Mouse (Mus musculus): Measurements from ENCODE around the gene Tmem222. TPM values are rescaled to one million over a fixed set of nuclear protein-coding genes. Genes with fewer than 3 reads are reported as not detected.

Tmem222 gene
- polyA plus RNA-seq, 1 experiment from 2014 or later = 118 TPM

GRCm38 (mm10) chr4:133240490-133240921, 37.1 kb downstream of the Tmem222 start, which contains the start of gene Map3k6:
Map3k6 (plus strand) TSS chr4:133240818.
- WGBS = 5% methylated on average over 16 of the region's 16 CpGs
- H3K4me3 ChIP-seq (ENCODE audit: low read depth, low read length) = peak within 1 kb of the TSS; percentile 44
- no peaks in the 10 kb centered on the region for H3K9me3 ChIP-seq (ENCODE audit: control insufficient read depth, low read length)
- peak within 1 kb of the TSS; percentile 54; the same call in 1 of the 2 replicates for H3K9ac ChIP-seq (replicated peaks; ENCODE audit: low read depth, low read length)
- no peaks in the 10 kb centered on the region for H3K36me3 ChIP-seq (ENCODE audit: control insufficient read depth, insufficient read depth, low read length)
- H3K27ac ChIP-seq (ENCODE audit: low read depth, low read length) = no peak within 1 kb of the TSS
- H3K4me1 ChIP-seq (ENCODE audit: control insufficient read depth, insufficient read depth, low read length) = no peaks in the 10 kb centered on the region
- H3K27me3 ChIP-seq (ENCODE audit: control insufficient read depth, insufficient read depth, low read length) = peaks cover 27% of the 10 kb centered on the region
- peak within 1 kb of the TSS; percentile 68 for H3K4me2 ChIP-seq (ENCODE audit: low read depth, low read length)
- ATAC-seq (ENCODE audit: low read depth) = no peak

- ATAC-seq (ENCODE audit: low read depth) = no peak
- WGBS = 76% methylated on average over 4 of the region's 4 CpGs
- H3K27me3 ChIP-seq (ENCODE audit: control insufficient read depth, insufficient read depth, low read length) = peaks cover 25% of the 10 kb centered on the region
Observed at GRCm38 (mm10) chr4:133237911-133238310, 39.7 kb downstream of the Tmem222 start.

GRCm38 (mm10) chr4:133235415-133235814, 42.2 kb downstream of the Tmem222 start:
- ATAC-seq (ENCODE audit: low read depth) = no peak
- no peaks in the 10 kb centered on the region for H3K36me3 ChIP-seq (ENCODE audit: control insufficient read depth, insufficient read depth, low read length)
- no peak overlapping the region for H3K9ac ChIP-seq (replicated peaks; ENCODE audit: low read depth, low read length)
- H3K4me3 ChIP-seq (ENCODE audit: low read depth, low read length) = no peak overlapping the region
- H3K4me1 ChIP-seq (ENCODE audit: control insufficient read depth, insufficient read depth, low read length) = no peaks in the 10 kb centered on the region
- no peak overlapping the region for H3K4me2 ChIP-seq (ENCODE audit: low read depth, low read length)
- 80% methylated on average over 5 of the region's 5 CpGs for WGBS
- H3K27me3 ChIP-seq (ENCODE audit: control insufficient read depth, insufficient read depth, low read length) = peaks cover 7% of the 10 kb centered on the region; the same call in 1 of the 2 replicates
- no peaks in the 10 kb centered on the region for H3K9me3 ChIP-seq (ENCODE audit: control insufficient read depth, low read length)
- no peak overlapping the region for H3K27ac ChIP-seq (ENCODE audit: low read depth, low read length)

More at GRCm38 (mm10) chr4:133237911-133238310, 39.7 kb downstream of the Tmem222 start:
- Histone ChIP-seq H3K4me3 (ENCODE audit: low read depth, low read length) (no peak overlapping the region), H3K4me2 (ENCODE audit: low read depth, low read length) (no peak overlapping the region), H3K9me3 (ENCODE audit: control insufficient read depth, low read length) (no peaks in the 10 kb centered on the region), H3K36me3 (ENCODE audit: control insufficient read depth, insufficient read depth, low read length) (no peaks in the 10 kb centered on the region), H3K4me1 (ENCODE audit: control insufficient read depth, insufficient read depth, low read length) (no peaks in the 10 kb centered on the region), H3K9ac (replicated peaks; ENCODE audit: low read depth, low read length) (no peak overlapping the region), H3K27ac (ENCODE audit: low read depth, low read length) (no peak overlapping the region)

- Histone ChIP-seq H3K27ac (ENCODE audit: low read depth, low read length) (no peak overlapping the region), H3K36me3 (ENCODE audit: control insufficient read depth, insufficient read depth, low read length) (no peaks in the 10 kb centered on the region), H3K4me3 (ENCODE audit: low read depth, low read length) (no peak overlapping the region), H3K4me1 (ENCODE audit: control insufficient read depth, insufficient read depth, low read length) (no peaks in the 10 kb centered on the region), H3K9ac (replicated peaks; ENCODE audit: low read depth, low read length) (no peak overlapping the region), H3K27me3 (ENCODE audit: control insufficient read depth, insufficient read depth, low read length) (peaks cover under 1% of the 10 kb centered on the region; the same call in 1 of the 2 replicates), H3K9me3 (ENCODE audit: control insufficient read depth, low read length) (no peaks in the 10 kb centered on the region), H3K4me2 (ENCODE audit: low read depth, low read length) (no peak overlapping the region)
- WGBS = 68% methylated on average over 5 of the region's 5 CpGs
- ATAC-seq (ENCODE audit: low read depth) = no peak
Observed at GRCm38 (mm10) chr4:133234771-133235170, 42.8 kb downstream of the Tmem222 start.

GRCm38 (mm10) chr4:133233285-133233976, 44.2 kb downstream of the Tmem222 start:
- WGBS = 39% methylated on average over 10 of the region's 10 CpGs
- ATAC-seq (ENCODE audit: low read depth) = no peak

GRCm38 (mm10) chr4:133229582-133229981, 48.0 kb downstream of the Tmem222 start:
- no peak overlapping the region for H3K4me3 ChIP-seq (ENCODE audit: low read depth, low read length)
- no peak overlapping the region for H3K9ac ChIP-seq (replicated peaks; ENCODE audit: low read depth, low read length)
- ATAC-seq (ENCODE audit: low read depth) = no peak
- H3K9me3 ChIP-seq (ENCODE audit: control insufficient read depth, low read length) = no peaks in the 10 kb centered on the region
- no peaks in the 10 kb centered on the region for H3K27me3 ChIP-seq (ENCODE audit: control insufficient read depth, insufficient read depth, low read length)
- H3K4me1 ChIP-seq (ENCODE audit: control insufficient read depth, insufficient read depth, low read length) = no peaks in the 10 kb centered on the region
- no peaks in the 10 kb centered on the region for H3K36me3 ChIP-seq (ENCODE audit: control insufficient read depth, insufficient read depth, low read length)
- no peak overlapping the region for H3K27ac ChIP-seq (ENCODE audit: low read depth, low read length)
- WGBS = 58% methylated on average over 8 of the region's 8 CpGs
- no peak overlapping the region for H3K4me2 ChIP-seq (ENCODE audit: low read depth, low read length)

More at GRCm38 (mm10) chr4:133233285-133233976, 44.2 kb downstream of the Tmem222 start:
- H3K4me2 ChIP-seq (ENCODE audit: low read depth, low read length) = no peak overlapping the region
- H3K4me3 ChIP-seq (ENCODE audit: low read depth, low read length) = no peak overlapping the region
- no peak overlapping the region for H3K9ac ChIP-seq (replicated peaks; ENCODE audit: low read depth, low read length)
- no peaks in the 10 kb centered on the region for H3K9me3 ChIP-seq (ENCODE audit: control insufficient read depth, low read length)
- no peaks in the 10 kb centered on the region; the same call in 1 of the 2 replicates for H3K27me3 ChIP-seq (ENCODE audit: control insufficient read depth, insufficient read depth, low read length)
- no peaks in the 10 kb centered on the region for H3K36me3 ChIP-seq (ENCODE audit: control insufficient read depth, insufficient read depth, low read length)
- H3K27ac ChIP-seq (ENCODE audit: low read depth, low read length) = no peak overlapping the region
- no peaks in the 10 kb centered on the region for H3K4me1 ChIP-seq (ENCODE audit: control insufficient read depth, insufficient read depth, low read length)

- no peaks in the 10 kb centered on the region for H3K27me3 ChIP-seq (ENCODE audit: control insufficient read depth, insufficient read depth, low read length)
- no peaks in the 10 kb centered on the region for H3K36me3 ChIP-seq (ENCODE audit: control insufficient read depth, insufficient read depth, low read length)
- no peak overlapping the region for H3K9ac ChIP-seq (replicated peaks; ENCODE audit: low read depth, low read length)
- no peak overlapping the region for H3K27ac ChIP-seq (ENCODE audit: low read depth, low read length)
- WGBS = 43% methylated on average over 8 of the region's 8 CpGs
- H3K4me1 ChIP-seq (ENCODE audit: control insufficient read depth, insufficient read depth, low read length) = no peaks in the 10 kb centered on the region
- no peak overlapping the region for H3K4me2 ChIP-seq (ENCODE audit: low read depth, low read length)
- H3K9me3 ChIP-seq (ENCODE audit: control insufficient read depth, low read length) = no peaks in the 10 kb centered on the region
- no peak overlapping the region for H3K4me3 ChIP-seq (ENCODE audit: low read depth, low read length)
- no peak for ATAC-seq (ENCODE audit: low read depth)
Observed at GRCm38 (mm10) chr4:133227636-133228035, 50.0 kb downstream of the Tmem222 start.

GRCm38 (mm10) chr4:133226073-133226472, 51.5 kb downstream of the Tmem222 start:
- no peak overlapping the region for H3K4me2 ChIP-seq (ENCODE audit: low read depth, low read length)
- H3K27ac ChIP-seq (ENCODE audit: low read depth, low read length) = no peak overlapping the region
- H3K27me3 ChIP-seq (ENCODE audit: control insufficient read depth, insufficient read depth, low read length) = 0 out of 2 replicates have a peak, but pooled peaks cover 3% of the 10 kb centered on the region
- no peak overlapping the region for H3K9ac ChIP-seq (replicated peaks; ENCODE audit: low read depth, low read length)
- H3K4me1 ChIP-seq (ENCODE audit: control insufficient read depth, insufficient read depth, low read length) = no peaks in the 10 kb centered on the region
- no peaks in the 10 kb centered on the region for H3K36me3 ChIP-seq (ENCODE audit: control insufficient read depth, insufficient read depth, low read length)
- 71% methylated on average over 10 of the region's 10 CpGs for WGBS
- no peaks in the 10 kb centered on the region for H3K9me3 ChIP-seq (ENCODE audit: control insufficient read depth, low read length)
- H3K4me3 ChIP-seq (ENCODE audit: low read depth, low read length) = no peak overlapping the region
- ATAC-seq (ENCODE audit: low read depth) = no peak

GRCm38 (mm10) chr4:133223875-133224274, 53.7 kb downstream of the Tmem222 start:
- no peak for ATAC-seq (ENCODE audit: low read depth)
- no peaks in the 10 kb centered on the region for H3K4me1 ChIP-seq (ENCODE audit: control insufficient read depth, insufficient read depth, low read length)
- 57% methylated on average over 5 of the region's 5 CpGs for WGBS
- H3K9ac ChIP-seq (replicated peaks; ENCODE audit: low read depth, low read length) = no peak overlapping the region
- H3K4me2 ChIP-seq (ENCODE audit: low read depth, low read length) = no peak overlapping the region
- H3K9me3 ChIP-seq (ENCODE audit: control insufficient read depth, low read length) = no peaks in the 10 kb centered on the region
- 0 out of 2 replicates have a peak, but pooled peaks cover 9% of the 10 kb centered on the region for H3K27me3 ChIP-seq (ENCODE audit: control insufficient read depth, insufficient read depth, low read length)
- H3K4me3 ChIP-seq (ENCODE audit: low read depth, low read length) = no peak overlapping the region
- no peak overlapping the region for H3K27ac ChIP-seq (ENCODE audit: low read depth, low read length)
- no peaks in the 10 kb centered on the region for H3K36me3 ChIP-seq (ENCODE audit: control insufficient read depth, insufficient read depth, low read length)
